Mouse (Mus musculus) C2C12 (cell line): ENCODE results near the gene Zbtb45. TPM values are rescaled to one million over a fixed set of nuclear protein-coding genes. Genes with fewer than 3 reads are reported as not detected.

Experiments
- H3K27me3 ChIP-seq: one replicate; pipeline ENCODE4 v1.6.1; 2011; ENCODE audit not compliant: control insufficient read depth, insufficient read depth, insufficient read length
- H3K36me3 ChIP-seq: one replicate; pipeline ENCODE4 v1.6.1; 2011; ENCODE audit not compliant: control insufficient read depth, insufficient read depth
- H3K4me3 ChIP-seq: one replicate; pipeline ENCODE4 v1.5.1; 2011; ENCODE audit warnings: mild to moderate bottlenecking, control low read depth; ENCODE audit not compliant: poor library complexity, insufficient read depth, severe bottlenecking
- H3K79me2 ChIP-seq: one replicate; pipeline ENCODE4 v1.6.1; 2011; ENCODE audit not compliant: control insufficient read depth, insufficient read depth
- H3K79me3 ChIP-seq: one replicate; pipeline ENCODE4 v1.6.1; 2011; ENCODE audit warnings: low read depth, control low read depth
- H3ac ChIP-seq: one replicate; pipeline ENCODE3; 2011; ENCODE audit warnings: low read depth; ENCODE audit not compliant: control insufficient read depth, insufficient read length
- CEBPB ChIP-seq: IDR thresholded peaks from one replicate; pipeline ENCODE4 v1.6.1; 2011; ENCODE audit warnings: low read depth, mild to moderate bottlenecking, control low read depth, moderate library complexity
- CTCF ChIP-seq: IDR thresholded peaks from one replicate; pipeline ENCODE4 v1.5.1; 2011; ENCODE audit not compliant: control insufficient read depth, insufficient read depth, insufficient read length
- FOSL1 ChIP-seq: IDR thresholded peaks from one replicate; pipeline ENCODE4 v1.8.0; 2011; ENCODE audit warnings: mild to moderate bottlenecking, low read length; ENCODE audit not compliant: poor library complexity, insufficient read depth, severe bottlenecking
- MAX ChIP-seq: IDR thresholded peaks from one replicate; pipeline ENCODE4 v1.6.1; 2011; ENCODE audit warnings: mild to moderate bottlenecking, control low read depth
- MYOD1 ChIP-seq: IDR thresholded peaks from one replicate; pipeline ENCODE4 v1.6.1; 2011; ENCODE audit warnings: low read depth; ENCODE audit not compliant: control insufficient read depth, insufficient read length
- MYOG ChIP-seq: IDR thresholded peaks from one replicate; pipeline ENCODE4 v1.6.1; 2011; ENCODE audit not compliant: control insufficient read depth, insufficient read length; ENCODE audit errors: extremely low read depth
- USF1 ChIP-seq: IDR thresholded peaks from one replicate; pipeline ENCODE4 v1.6.1; 2011; ENCODE audit warnings: low read depth, mild to moderate bottlenecking, control low read depth, moderate library complexity
- polyA plus RNA-seq: library from polyadenylated mRNA; unstranded; fragments of >200 nt; fragmentation: generic; extraction: Trizol; gene quantifications from one replicate; pipeline ENCODE4 v1.2.1, GENCODE M21; 2012; ENCODE audit warnings: missing spikeins

Zbtb45 gene
- polyA plus RNA-seq, 1 experiment: 19.4 TPM

DNA sequence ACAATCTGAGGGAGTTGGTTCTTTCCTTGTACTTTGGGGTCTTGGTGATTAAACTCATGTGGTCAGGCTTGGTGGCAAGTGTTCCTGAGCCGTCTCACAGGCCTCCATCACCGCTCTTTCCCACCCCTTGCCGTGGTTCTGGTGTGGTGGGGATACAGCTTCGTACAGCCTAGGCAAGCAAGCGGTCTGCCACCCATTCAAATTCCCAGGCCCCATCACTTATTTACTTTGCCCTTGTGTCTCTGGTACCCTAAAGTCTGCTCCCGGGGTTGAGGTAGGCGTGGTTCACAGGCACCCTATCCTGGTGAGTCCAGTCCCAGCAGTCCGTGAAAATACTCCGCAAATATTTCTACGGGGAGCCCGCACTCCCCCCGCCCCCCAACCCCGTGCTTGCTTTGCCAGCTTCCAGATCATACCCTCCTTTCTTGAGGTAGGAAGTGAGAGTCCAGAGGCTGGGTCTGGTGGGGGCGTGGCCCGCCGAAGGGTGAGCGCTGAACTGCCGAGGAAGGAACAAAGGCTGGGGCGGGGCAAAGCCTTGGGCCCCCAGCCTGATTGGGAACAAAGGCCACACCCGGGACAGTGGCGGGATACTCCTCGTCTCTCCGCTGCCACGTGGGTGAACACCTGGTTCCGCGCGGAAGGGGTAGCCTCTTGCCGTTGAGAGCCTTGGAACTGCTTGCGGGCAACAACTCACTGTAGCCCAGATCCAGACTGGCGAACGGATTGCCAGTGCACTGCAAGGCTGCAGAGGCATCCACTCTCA lies 13.1 kb upstream of the Zbtb45 start:
- peak; percentile 17 for TF ChIP-seq MYOD1
- TF ChIP-seq CTCF: no peak
- no peak for TF ChIP-seq FOSL1
- no peak for TF ChIP-seq MYOG
- no peak for TF ChIP-seq CEBPB
- TF ChIP-seq MAX: peak; percentile 93
- peak; percentile 5 for TF ChIP-seq USF1

DNA sequence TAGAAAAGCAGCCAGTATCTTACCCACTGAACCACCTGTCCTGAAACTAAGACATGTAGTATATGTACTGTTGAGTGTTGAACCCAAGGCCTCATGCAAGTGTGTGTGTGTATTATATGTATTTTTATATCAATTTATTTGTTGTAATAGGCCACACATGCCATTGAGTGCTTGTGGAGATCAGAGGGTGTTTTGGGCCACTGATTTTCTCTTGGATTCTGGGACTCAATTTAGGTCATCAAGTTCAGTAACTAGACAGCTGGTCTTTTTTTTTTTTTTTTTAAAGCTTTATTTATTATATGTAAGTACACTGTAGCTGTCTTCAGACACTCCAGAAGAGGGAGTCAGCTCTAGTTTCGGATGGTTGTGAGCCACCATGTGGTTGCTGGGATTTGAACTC lies 5.4 kb upstream of the Zbtb45 start:
- Histone ChIP-seq H3K4me3 (no peak overlapping the region), H3K36me3 (no peaks in the 10 kb centered on the region), H3K79me3 (no peaks in the 10 kb centered on the region), H3ac (no peak overlapping the region), H3K27me3 (peaks cover 9% of the 10 kb centered on the region), H3K79me2 (no peaks in the 10 kb centered on the region)
- TF ChIP-seq USF1 (no peak), MYOD1 (no peak), FOSL1 (no peak), CEBPB (no peak), MYOG (no peak), CTCF (no peak), MAX (no peak)

More for the DNA sequence above, 13.1 kb upstream of the Zbtb45 start:
- Histone ChIP-seq H3ac (peak overlapping the region; percentile 41), H3K4me3 (no peak overlapping the region), H3K79me2 (peaks cover 35% of the 10 kb centered on the region), H3K79me3 (peaks cover 30% of the 10 kb centered on the region), H3K36me3 (peaks cover 29% of the 10 kb centered on the region), H3K27me3 (peaks cover 3% of the 10 kb centered on the region)

DNA sequence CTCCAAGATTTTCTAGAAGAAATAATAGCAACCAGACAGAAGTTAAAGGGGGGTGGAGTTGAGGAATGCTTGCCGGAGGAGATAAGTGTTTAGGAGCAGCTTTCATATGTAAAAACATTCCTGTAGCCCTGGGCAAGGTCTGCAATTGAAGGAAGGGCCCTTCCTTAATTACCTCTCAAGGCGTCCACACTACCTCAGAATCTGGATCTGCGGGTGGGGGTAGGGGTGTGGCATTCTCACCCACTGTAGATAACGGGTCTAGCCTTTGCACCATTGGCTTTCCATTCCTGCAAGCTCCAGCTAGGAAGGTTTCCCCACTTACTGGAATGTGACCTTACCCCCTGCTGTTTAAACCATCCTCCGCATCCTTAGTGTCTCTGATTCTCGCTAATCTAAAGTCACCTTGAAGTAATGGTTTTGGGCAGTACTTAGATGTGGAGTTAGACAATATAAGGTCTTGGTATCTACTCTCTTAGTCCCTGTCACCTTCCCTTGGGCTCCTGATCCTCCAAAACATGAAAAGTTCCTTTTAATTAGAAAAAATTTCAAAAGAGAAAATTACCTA lies 4.5 kb upstream of the Zbtb45 start:
- Histone ChIP-seq H3K79me2 (no peaks in the 10 kb centered on the region), H3ac (no peak overlapping the region), H3K36me3 (no peaks in the 10 kb centered on the region), H3K4me3 (no peak overlapping the region), H3K27me3 (peaks cover 9% of the 10 kb centered on the region), H3K79me3 (no peaks in the 10 kb centered on the region)
- TF ChIP-seq MYOG (no peak), MYOD1 (no peak), USF1 (no peak), FOSL1 (no peak), CEBPB (no peak), MAX (no peak), CTCF (no peak)

DNA sequence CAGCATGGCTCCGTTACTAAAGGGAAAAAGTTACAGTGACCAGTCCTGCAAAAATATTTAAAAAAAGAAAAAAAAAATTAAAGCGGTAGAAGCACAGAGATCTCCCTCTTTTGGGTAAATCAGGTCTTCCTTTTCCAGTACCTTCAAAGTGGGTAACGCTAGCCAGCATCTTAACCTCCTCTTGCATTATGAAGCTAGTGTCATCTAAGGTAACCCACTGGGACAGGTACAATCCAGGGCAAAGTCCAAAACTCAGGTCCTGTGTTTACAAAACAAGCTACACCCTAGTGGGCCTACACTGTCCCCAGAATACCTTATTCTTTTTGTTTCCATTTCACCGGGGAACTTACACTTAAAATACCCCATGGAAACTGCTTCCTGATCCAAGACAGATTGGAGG lies 3.8 kb upstream of the Zbtb45 start:
- H3K36me3 ChIP-seq: no peaks in the 10 kb centered on the region
- no peak overlapping the region for H3ac ChIP-seq
- no peak overlapping the region for H3K4me3 ChIP-seq
- H3K79me2 ChIP-seq: peaks cover 4% of the 10 kb centered on the region
- no peak for TF ChIP-seq CTCF
- no peak for TF ChIP-seq USF1
- TF ChIP-seq FOSL1: no peak
- no peak for TF ChIP-seq MYOD1
- TF ChIP-seq MAX: no peak
- no peak for TF ChIP-seq MYOG
- TF ChIP-seq CEBPB: no peak
- H3K27me3 ChIP-seq: peaks cover 9% of the 10 kb centered on the region
- no peaks in the 10 kb centered on the region for H3K79me3 ChIP-seq

DNA sequence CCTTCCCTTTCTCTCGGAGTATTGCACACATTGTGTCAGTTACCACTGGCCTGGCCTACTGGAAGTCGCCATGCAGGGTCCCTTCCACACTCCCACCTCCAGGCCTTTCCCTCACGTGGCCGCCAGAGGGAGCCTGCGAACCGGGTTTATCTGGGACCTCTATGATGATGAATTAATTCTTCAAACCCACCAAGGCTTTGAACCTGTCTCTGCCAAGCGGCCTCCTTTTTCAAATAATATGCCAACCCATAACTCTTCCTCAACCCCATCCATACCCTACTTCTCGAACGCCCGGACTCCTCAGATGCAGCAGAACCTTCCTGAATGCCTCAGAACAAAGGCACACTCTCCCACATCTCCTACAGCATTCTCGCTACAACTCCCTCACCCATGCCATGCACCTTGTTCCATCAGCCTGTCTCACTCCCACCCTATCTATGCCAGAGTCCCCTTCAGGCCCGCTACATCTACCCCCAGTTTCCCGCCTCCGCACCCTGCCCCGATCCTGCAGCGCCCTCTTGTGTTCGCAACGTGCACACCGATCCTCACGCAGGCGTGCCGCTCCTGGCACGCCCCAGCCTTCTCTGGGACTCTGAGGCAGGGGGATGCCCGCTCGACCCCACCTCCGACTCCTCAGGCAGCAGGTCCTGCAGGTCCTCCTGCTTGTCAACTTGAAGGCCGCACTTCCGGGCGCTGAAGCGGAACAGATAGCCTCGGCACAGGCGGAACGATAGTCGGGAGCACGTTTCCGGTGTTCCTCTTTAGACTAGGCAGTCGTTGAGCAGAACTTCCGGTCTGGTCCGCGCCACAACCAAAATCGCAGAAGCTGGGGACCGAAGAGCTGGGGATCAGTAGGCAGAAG lies 460 bp downstream of the Zbtb45 start:
- H3K27me3 ChIP-seq: no peaks in the 10 kb centered on the region
- H3K79me3 ChIP-seq: peaks cover 6% of the 10 kb centered on the region
- H3K79me2 ChIP-seq: peaks cover 14% of the 10 kb centered on the region
- H3ac ChIP-seq: peak overlapping the region; percentile 72
- H3K4me3 ChIP-seq: peak overlapping the region; percentile 64
- H3K36me3 ChIP-seq: peaks cover 14% of the 10 kb centered on the region
- TF ChIP-seq CTCF: peak; percentile 95
- TF ChIP-seq MAX: peak; percentile 23
- no peak for TF ChIP-seq USF1
